Mouse (Mus musculus): ENCODE results near the gene Vps13d. TPM values are rescaled to one million over a fixed set of nuclear protein-coding genes. Genes with fewer than 3 reads are reported as not detected.

Gene Vps13d
- polyA plus RNA-seq, 1 experiment from 2014 or later, result 8.9 TPM

GRCm38 (mm10) chr4:144996996-144997820 is 197.6 kb downstream of the Vps13d start:
- no peak overlapping the region for H3K9ac ChIP-seq (ENCODE audit: low read depth, low read length)
- no peak overlapping the region for H3K4me3 ChIP-seq (ENCODE audit: low read depth, low read length)
- no peak for ATAC-seq
- no peaks in the 10 kb centered on the region for H3K9me3 ChIP-seq (replicated peaks; ENCODE audit: control insufficient read depth, low read length, poor library complexity, severe bottlenecking)
- H3K36me3 ChIP-seq (ENCODE audit: control insufficient read depth, insufficient read depth, low read length), result no peaks in the 10 kb centered on the region
- 76% methylated on average over 6 of the region's 6 CpGs for WGBS
- no peak overlapping the region for H3K27ac ChIP-seq (ENCODE audit: low read length)
- H3K27me3 ChIP-seq (ENCODE audit: control insufficient read depth, insufficient read depth, low read depth, low read length), result no peaks in the 10 kb centered on the region
- no peaks in the 10 kb centered on the region for H3K4me1 ChIP-seq (ENCODE audit: control insufficient read depth, insufficient read depth, low read length)
- H3K4me2 ChIP-seq (ENCODE audit: low read length), result no peak overlapping the region

DNA sequence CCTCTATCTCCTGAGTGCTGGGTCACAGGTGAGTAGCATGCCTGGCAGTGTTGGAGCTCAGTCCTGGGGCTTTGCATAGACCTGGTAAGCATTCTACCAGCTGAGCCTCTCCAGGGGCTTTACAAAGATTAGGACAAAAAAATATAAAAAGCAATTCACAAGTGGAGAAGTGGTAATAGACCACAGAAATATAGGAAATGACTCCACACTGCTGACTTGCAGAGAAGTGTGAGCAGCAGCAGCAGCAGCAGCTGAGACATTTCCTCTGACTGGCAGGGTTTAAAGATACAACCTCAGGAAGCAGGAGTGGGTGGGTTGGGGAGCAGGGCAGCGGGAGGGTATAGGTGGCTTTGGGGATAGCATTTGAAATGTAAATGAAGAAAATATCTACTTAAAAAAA is 199.0 kb downstream of the Vps13d start:
- Histone ChIP-seq H3K36me3 (ENCODE audit: control insufficient read depth, insufficient read depth, low read length) (no peaks in the 10 kb centered on the region), H3K4me2 (ENCODE audit: low read length) (no peak overlapping the region), H3K27ac (ENCODE audit: low read length) (no peak overlapping the region), H3K4me3 (ENCODE audit: low read depth, low read length) (no peak overlapping the region), H3K9me3 (replicated peaks; ENCODE audit: control insufficient read depth, low read length, poor library complexity, severe bottlenecking) (no peaks in the 10 kb centered on the region), H3K27me3 (ENCODE audit: control insufficient read depth, insufficient read depth, low read depth, low read length) (no peaks in the 10 kb centered on the region), H3K4me1 (ENCODE audit: control insufficient read depth, insufficient read depth, low read length) (no peaks in the 10 kb centered on the region), H3K9ac (ENCODE audit: low read depth, low read length) (no peak overlapping the region)
- 65% methylated on average over 1 of the region's 1 CpGs for WGBS
- no peak for ATAC-seq

DNA sequence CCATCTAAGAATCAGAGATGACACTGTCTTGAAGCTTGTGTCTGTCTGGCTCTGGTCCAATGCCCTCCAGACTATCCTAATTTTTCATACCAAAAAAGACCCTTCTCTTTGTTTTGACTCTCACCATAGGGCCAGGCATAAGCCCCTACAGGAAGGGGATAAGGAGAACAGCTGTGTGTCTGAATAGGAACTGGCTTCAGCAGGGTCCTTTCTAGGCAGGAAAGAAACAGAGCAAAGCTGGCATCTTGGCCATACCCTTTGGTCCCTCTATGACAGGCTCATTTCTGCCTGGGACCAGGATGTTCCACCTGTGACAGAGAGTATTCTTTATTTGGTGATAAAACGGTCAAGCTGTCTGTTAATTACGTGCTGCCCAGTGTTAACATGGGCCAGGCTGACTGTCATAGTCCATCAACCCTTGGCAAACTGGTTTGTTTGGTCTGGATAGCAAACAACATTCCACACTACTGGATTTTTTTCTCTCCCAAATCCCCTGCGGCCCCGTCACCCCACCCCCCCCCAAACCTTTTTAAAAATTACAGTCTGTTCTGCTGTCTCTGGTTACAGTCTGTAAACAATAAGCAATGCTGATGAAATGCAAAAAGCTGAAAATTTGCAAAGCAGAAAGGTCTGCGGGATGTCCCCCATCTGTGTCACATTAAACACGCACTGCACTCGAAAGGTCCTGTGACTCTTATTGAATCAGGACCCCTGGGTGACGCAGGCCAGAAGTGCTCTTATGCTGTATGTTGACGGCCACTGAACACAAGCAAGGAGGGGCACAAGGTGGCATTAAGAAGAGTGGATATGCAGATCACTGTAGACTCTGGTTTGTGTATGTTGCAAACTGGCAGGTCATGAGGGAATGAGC is 201.5 kb downstream of the Vps13d start:
- no peak overlapping the region for H3K4me3 ChIP-seq (ENCODE audit: low read depth, low read length)
- no peaks in the 10 kb centered on the region for H3K27me3 ChIP-seq (ENCODE audit: control insufficient read depth, insufficient read depth, low read depth, low read length)
- H3K4me1 ChIP-seq (ENCODE audit: control insufficient read depth, insufficient read depth, low read length), result no peaks in the 10 kb centered on the region
- no peak for ATAC-seq
- H3K4me2 ChIP-seq (ENCODE audit: low read length), result no peak overlapping the region
- H3K27ac ChIP-seq (ENCODE audit: low read length), result no peak overlapping the region
- no peak overlapping the region for H3K9ac ChIP-seq (ENCODE audit: low read depth, low read length)
- 72% methylated on average over 9 of the region's 9 CpGs for WGBS
- no peaks in the 10 kb centered on the region for H3K9me3 ChIP-seq (replicated peaks; ENCODE audit: control insufficient read depth, low read length, poor library complexity, severe bottlenecking)
- H3K36me3 ChIP-seq (ENCODE audit: control insufficient read depth, insufficient read depth, low read length), result no peaks in the 10 kb centered on the region

DNA sequence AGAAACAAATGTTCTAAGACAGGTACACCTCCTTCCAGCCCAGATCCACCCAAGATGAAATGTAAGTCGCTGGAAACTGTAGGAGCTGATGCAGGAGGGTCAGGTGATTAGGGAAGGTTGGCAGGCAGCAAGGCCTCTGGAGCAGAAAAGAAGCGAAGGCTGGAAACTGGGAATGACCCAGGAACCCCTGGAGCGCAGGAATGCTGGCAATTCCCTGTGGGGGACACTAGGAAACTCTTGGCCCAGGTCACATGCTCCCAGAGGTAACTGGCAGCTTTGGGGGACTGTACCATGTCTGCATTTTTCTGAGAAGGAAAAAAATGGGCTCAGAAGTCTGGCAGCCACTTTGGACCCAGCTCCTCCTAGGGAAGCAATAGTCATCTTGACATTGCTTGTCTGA is 202.4 kb downstream of the Vps13d start:
- Histone ChIP-seq H3K27ac (ENCODE audit: low read length) (no peak overlapping the region), H3K36me3 (ENCODE audit: control insufficient read depth, insufficient read depth, low read length) (no peaks in the 10 kb centered on the region), H3K4me3 (ENCODE audit: low read depth, low read length) (no peak overlapping the region), H3K4me1 (ENCODE audit: control insufficient read depth, insufficient read depth, low read length) (no peaks in the 10 kb centered on the region), H3K9ac (ENCODE audit: low read depth, low read length) (no peak overlapping the region), H3K9me3 (replicated peaks; ENCODE audit: control insufficient read depth, low read length, poor library complexity, severe bottlenecking) (no peaks in the 10 kb centered on the region), H3K4me2 (ENCODE audit: low read length) (no peak overlapping the region), H3K27me3 (ENCODE audit: control insufficient read depth, insufficient read depth, low read depth, low read length) (no peaks in the 10 kb centered on the region)
- no peak for ATAC-seq
- 25% methylated on average over 3 of the region's 3 CpGs for WGBS

DNA sequence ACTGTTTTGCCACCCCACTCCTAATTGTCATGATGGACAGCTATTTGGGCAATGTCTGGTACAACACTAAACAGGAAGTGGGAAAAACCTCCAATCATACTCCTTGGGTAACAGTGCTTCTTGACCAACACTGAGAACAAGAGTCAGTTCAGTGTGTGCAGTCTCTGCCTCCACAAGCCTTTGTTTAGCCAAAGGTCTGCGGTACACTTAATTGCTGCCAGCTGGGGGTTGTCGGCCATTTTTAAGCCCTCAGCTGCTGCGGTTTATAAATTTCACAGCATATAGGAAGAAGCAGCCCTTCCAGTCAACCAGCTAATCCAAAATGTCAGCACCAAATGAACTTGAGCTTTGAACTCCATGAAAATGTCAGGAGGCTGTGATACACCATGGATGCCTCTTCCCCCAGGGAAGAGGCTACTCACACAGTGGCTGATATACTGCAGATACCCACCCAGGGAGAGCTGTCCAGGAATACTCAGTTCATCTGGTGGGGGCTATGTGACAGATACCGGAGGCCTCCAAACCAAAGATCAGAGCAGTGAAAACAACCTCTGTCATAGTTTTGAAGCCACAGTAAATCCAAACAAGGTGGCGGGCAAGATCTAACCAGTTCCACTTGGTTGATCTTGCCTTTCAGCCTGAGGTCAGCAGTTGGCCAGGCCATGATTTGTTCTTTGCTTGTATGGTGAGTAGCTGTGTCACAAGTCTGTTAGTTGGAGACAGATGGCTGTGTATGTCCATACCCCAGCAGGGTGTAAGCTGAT is 206.2 kb downstream of the Vps13d start:
- Histone ChIP-seq H3K9me3 (replicated peaks; ENCODE audit: control insufficient read depth, low read length, poor library complexity, severe bottlenecking) (no peaks in the 10 kb centered on the region), H3K4me3 (ENCODE audit: low read depth, low read length) (no peak overlapping the region), H3K4me2 (ENCODE audit: low read length) (no peak overlapping the region), H3K27ac (ENCODE audit: low read length) (no peak overlapping the region), H3K36me3 (ENCODE audit: control insufficient read depth, insufficient read depth, low read length) (no peaks in the 10 kb centered on the region), H3K27me3 (ENCODE audit: control insufficient read depth, insufficient read depth, low read depth, low read length) (no peaks in the 10 kb centered on the region), H3K4me1 (ENCODE audit: control insufficient read depth, insufficient read depth, low read length) (no peaks in the 10 kb centered on the region), H3K9ac (ENCODE audit: low read depth, low read length) (no peak overlapping the region)
- WGBS, result 80% methylated on average over 5 of the region's 5 CpGs
- no peak for ATAC-seq

- H3K9me3 ChIP-seq (replicated peaks; ENCODE audit: control insufficient read depth, low read length, poor library complexity, severe bottlenecking), result no peaks in the 10 kb centered on the region
- no peaks in the 10 kb centered on the region for H3K27me3 ChIP-seq (ENCODE audit: control insufficient read depth, insufficient read depth, low read depth, low read length)
- H3K4me1 ChIP-seq (ENCODE audit: control insufficient read depth, insufficient read depth, low read length), result no peaks in the 10 kb centered on the region
- H3K4me3 ChIP-seq (ENCODE audit: low read depth, low read length), result no peak overlapping the region
- H3K36me3 ChIP-seq (ENCODE audit: control insufficient read depth, insufficient read depth, low read length), result no peaks in the 10 kb centered on the region
- no peak overlapping the region for H3K4me2 ChIP-seq (ENCODE audit: low read length)
- H3K27ac ChIP-seq (ENCODE audit: low read length), result no peak overlapping the region
- H3K9ac ChIP-seq (ENCODE audit: low read depth, low read length), result no peak overlapping the region
- 97% methylated on average over 7 of the region's 7 CpGs for WGBS
- no peak for ATAC-seq
Observed at GRCm38 (mm10) chr4:144986016-144986805, 208.6 kb downstream of the Vps13d start.

DNA sequence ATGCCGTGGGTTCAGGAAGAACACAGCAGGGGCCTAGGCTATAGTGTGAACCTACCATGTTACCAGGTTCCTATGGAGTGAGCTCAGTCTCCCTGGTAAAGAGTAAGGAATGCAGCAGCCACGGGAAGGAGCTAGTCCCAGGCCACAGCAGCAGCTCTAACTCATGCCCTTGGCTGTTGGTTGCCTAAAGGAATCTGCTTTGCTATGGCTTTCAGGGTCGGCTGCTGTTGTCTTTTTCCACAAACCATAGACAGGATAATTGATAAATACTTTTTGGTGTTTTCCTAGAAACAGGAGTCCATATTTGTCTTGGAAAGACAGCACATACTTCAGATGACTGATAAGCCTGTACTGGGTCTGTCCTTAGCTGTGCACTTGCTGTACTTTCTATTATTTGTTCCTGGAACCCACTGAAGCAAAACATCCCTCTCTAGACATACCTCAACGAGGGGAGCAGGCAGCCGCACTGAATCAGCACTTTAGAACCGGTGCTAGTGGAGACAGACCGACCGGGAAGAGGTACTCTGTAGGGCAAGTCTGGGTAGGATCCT is 210.9 kb downstream of the Vps13d start:
- H3K9ac ChIP-seq (ENCODE audit: low read depth, low read length), result no peak overlapping the region
- no peaks in the 10 kb centered on the region for H3K36me3 ChIP-seq (ENCODE audit: control insufficient read depth, insufficient read depth, low read length)
- 65% methylated on average over 8 of the region's 8 CpGs for WGBS
- no peak overlapping the region for H3K4me2 ChIP-seq (ENCODE audit: low read length)
- no peaks in the 10 kb centered on the region for H3K4me1 ChIP-seq (ENCODE audit: control insufficient read depth, insufficient read depth, low read length)
- H3K27ac ChIP-seq (ENCODE audit: low read length), result no peak overlapping the region
- ATAC-seq, result no peak
- no peak overlapping the region for H3K4me3 ChIP-seq (ENCODE audit: low read depth, low read length)
- H3K9me3 ChIP-seq (replicated peaks; ENCODE audit: control insufficient read depth, low read length, poor library complexity, severe bottlenecking), result no peaks in the 10 kb centered on the region
- H3K27me3 ChIP-seq (ENCODE audit: control insufficient read depth, insufficient read depth, low read depth, low read length), result no peaks in the 10 kb centered on the region

- H3K9me3 ChIP-seq (replicated peaks; ENCODE audit: control insufficient read depth, low read length, poor library complexity, severe bottlenecking), result no peaks in the 10 kb centered on the region
- no peaks in the 10 kb centered on the region for H3K27me3 ChIP-seq (ENCODE audit: control insufficient read depth, insufficient read depth, low read depth, low read length)
- no peak overlapping the region for H3K27ac ChIP-seq (ENCODE audit: low read length)
- no peak overlapping the region for H3K4me2 ChIP-seq (ENCODE audit: low read length)
- H3K36me3 ChIP-seq (ENCODE audit: control insufficient read depth, insufficient read depth, low read length), result no peaks in the 10 kb centered on the region
- H3K4me1 ChIP-seq (ENCODE audit: control insufficient read depth, insufficient read depth, low read length), result no peaks in the 10 kb centered on the region
- no peak for ATAC-seq
- no peak overlapping the region for H3K9ac ChIP-seq (ENCODE audit: low read depth, low read length)
- 70% methylated on average over 8 of the region's 8 CpGs for WGBS
- no peak overlapping the region for H3K4me3 ChIP-seq (ENCODE audit: low read depth, low read length)
Observed at GRCm38 (mm10) chr4:144983228-144983744, 211.5 kb downstream of the Vps13d start.
